Mouse (Mus musculus): ENCODE measurements around the gene Hlx. TPM values are rescaled to one million over a fixed set of nuclear protein-coding genes. Genes with fewer than 3 reads are reported as not detected.

Hlx gene
- total RNA-seq, 2 experiments from 2014 or later: 13.7 to 20.6 TPM

DNA sequence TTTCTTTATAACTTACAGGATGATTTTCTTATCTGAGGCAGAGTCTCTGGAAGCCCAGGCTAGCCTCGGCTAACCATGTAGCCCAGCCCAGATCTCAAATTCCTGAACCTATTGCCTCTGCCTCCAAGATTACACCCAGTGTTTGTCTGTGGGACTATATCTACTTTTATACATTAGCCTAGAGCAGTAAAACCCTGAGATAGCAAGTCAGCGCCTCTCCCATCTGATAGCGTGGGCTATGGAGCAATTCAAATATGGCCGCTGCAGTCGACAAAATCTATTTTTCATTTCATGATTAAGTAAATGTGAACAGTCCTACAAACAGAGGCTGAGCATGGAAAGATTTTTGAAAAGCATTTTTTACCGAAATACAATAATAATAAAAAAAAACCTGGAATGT is 16.7 kb downstream of the Hlx start:
- DNase-seq: no peak

DNA sequence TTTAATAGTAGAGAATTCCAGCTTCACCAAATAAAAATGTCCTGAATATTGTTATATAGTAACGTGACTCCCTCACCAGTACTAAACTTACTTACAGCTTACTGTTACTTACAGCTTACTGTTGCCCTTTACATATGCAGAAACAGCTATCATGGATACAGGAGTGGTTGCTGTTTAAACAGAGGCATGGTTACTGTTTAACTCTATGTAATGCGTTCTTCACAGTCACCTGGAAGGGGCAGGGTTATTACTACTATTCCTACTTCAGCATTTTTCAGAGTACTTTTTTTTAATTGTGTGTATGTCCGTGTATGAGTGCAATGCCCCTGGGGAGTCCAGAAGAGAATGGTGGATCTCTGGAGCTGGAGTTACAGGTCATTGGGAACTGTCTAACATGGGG is 17.9 kb downstream of the Hlx start:
- no peak for DNase-seq

GRCm38 (mm10) chr1:184713716-184714115 is 18.7 kb downstream of the Hlx start:
- DNase-seq: no peak

GRCm38 (mm10) chr1:184707532-184708248 is 24.7 kb downstream of the Hlx start:
- no peak for DNase-seq

GRCm38 (mm10) chr1:184704901-184705300 is 27.5 kb downstream of the Hlx start:
- DNase-seq: no peak

GRCm38 (mm10) chr1:184699295-184699694 is 33.1 kb downstream of the Hlx start:
- DNase-seq: no peak

- DNase-seq: no peak
Measured at GRCm38 (mm10) chr1:184695451-184695850, 37.0 kb downstream of the Hlx start.

GRCm38 (mm10) chr1:184692204-184692904 is 40.1 kb downstream of the Hlx start:
- no peak for DNase-seq

- DNase-seq: no peak
Measured at GRCm38 (mm10) chr1:184691240-184691639, 41.2 kb downstream of the Hlx start.

DNA sequence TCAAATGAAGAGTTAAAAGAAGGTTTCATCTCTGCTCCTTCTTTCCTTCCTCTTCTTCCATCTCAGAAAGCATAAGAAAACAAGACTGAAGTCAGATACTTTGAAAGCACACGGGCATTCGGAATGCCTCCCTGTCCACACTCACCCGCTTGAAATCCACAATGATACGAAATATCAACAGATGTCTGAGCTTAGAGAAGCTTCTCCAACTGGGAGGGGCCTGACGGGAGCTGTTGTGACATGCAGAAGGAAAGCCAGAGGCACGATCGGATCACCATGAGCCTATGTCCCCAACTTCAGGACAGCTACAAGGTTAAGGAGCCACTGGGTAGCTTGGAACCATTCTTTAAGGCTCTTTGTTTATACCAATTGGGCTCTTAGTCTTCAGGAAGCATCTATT is 44.4 kb downstream of the Hlx start:
- DNase-seq: no peak

- DNase-seq: no peak
Measured at GRCm38 (mm10) chr1:184687512-184687911, 44.9 kb downstream of the Hlx start.

GRCm38 (mm10) chr1:184683541-184683940 is 48.9 kb downstream of the Hlx start:
- no peak for DNase-seq

GRCm38 (mm10) chr1:184679416-184679965 is 52.9 kb downstream of the Hlx start:
- no peak for DNase-seq

- no peak for DNase-seq
Measured at GRCm38 (mm10) chr1:184677641-184678040, 54.8 kb downstream of the Hlx start.

Other genes with a start within 250 kb of the Hlx start
- gene Marc1, start 78.7 kb upstream of the Hlx start, total RNA-seq (2021): under 1 TPM in 1 of 2 experiments, not detected in 1; 0.14 TPM
- gene Marc2, start 113.8 kb upstream of the Hlx start, total RNA-seq (2021): 100 to 1,000 TPM; 167 to 178 TPM
- 10 to 100 TPM; 23.0 to 23.6 TPM for gene C130074G19Rik, start 150.6 kb upstream of the Hlx start, total RNA-seq (2021)

Data from heart, postnatal 4 days (tissue).